In the genomic region with DNA sequence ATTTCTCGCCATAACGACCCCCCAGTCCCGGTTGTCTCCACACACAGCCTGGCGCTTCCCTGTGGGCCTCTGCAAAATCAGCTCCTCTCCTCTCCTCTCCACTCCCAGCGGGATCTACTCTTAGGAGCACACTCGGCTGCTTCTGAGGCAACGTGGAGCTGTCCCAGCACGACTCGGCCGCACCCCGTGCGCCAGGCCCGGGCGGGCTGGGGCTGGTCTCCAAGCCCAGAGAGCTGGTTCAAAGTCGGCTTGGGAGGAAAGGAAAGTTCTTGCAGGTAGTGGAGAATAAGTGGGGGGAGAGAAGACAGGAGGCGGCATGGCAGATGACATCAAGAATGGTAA, we compare ENCODE assay signal across 8 mouse cellular contexts. TPM values are rescaled to one million over a fixed set of nuclear protein-coding genes. Genes with fewer than 3 reads are reported as not detected.
DNase-seq lines count a peak whose midpoint lies in the region; ATAC-seq and TF ChIP-seq lines count a peak whose summit lies in the region.

No protein-coding gene starts in this region.

- DNase-seq in kidney, postnatal 0 days (ENCODE audit: low spot score) = no peak
- DNase-seq in kidney, adult 18-20 months = no peak
- peak; percentile 24 for DNase-seq in embryonic facial prominence, embryonic 11.5 days (ENCODE audit: low spot score)
- no peak for DNase-seq in frontal cortex, postnatal 25 days (ENCODE audit: low spot score in 2 of 2)
- DNase-seq in ovary, postnatal 10 days (ENCODE audit: low spot score) = no peak
- no peak for DNase-seq in heart, adult 11 months

- peak overlapping the region; percentile 41 for H3K4me3 ChIP-seq in kidney, postnatal 0 days (replicated peaks; ENCODE audit: low read depth, low read length)
- peak overlapping the region; percentile 31; the same call in 1 of the 2 replicates for H3K4me3 ChIP-seq in embryonic facial prominence, embryonic 11.5 days (ENCODE audit: low read depth, low read length)
- H3K4me3 ChIP-seq in hindbrain, embryonic 15.5 days = peak overlapping the region; percentile 57
- peak overlapping the region; percentile 65 for H3K4me3 ChIP-seq in midbrain, embryonic 15.5 days

- no peak for TF ChIP-seq CTCF in kidney, postnatal 0 days (IDR thresholded peaks at IDR 0.05; ENCODE audit: low read depth)

- H3K4me1 ChIP-seq in kidney, postnatal 0 days (replicated peaks; ENCODE audit: insufficient read depth, low read length) = no peaks in the 10 kb centered on the region; the same call in 1 of the 2 replicates
- no peaks in the 10 kb centered on the region for H3K4me1 ChIP-seq in embryonic facial prominence, embryonic 11.5 days (ENCODE audit: control insufficient read depth, insufficient read depth, low read length)
- peaks cover 13% of the 10 kb centered on the region for H3K4me1 ChIP-seq in hindbrain, embryonic 15.5 days (replicated peaks)
- H3K4me1 ChIP-seq in midbrain, embryonic 15.5 days = peaks cover 15% of the 10 kb centered on the region

- H3K9ac ChIP-seq in kidney, postnatal 0 days (ENCODE audit: low read depth, low read length) = 0 out of 2 replicates have a peak overlapping the region, but pooled peaks have one; percentile 37
- H3K9ac ChIP-seq in embryonic facial prominence, embryonic 11.5 days (replicated peaks; ENCODE audit: low read length) = no peak overlapping the region
- peak overlapping the region; percentile 60 for H3K9ac ChIP-seq in hindbrain, embryonic 15.5 days
- H3K9ac ChIP-seq in midbrain, embryonic 15.5 days = peak overlapping the region; percentile 72

- WGBS in kidney, postnatal 0 days = 14% methylated on average over 16 of the region's 16 CpGs
- WGBS in embryonic facial prominence, embryonic 11.5 days = 8% methylated on average over 16 of the region's 16 CpGs
- WGBS in hindbrain, embryonic 15.5 days = 7% methylated on average over 16 of the region's 16 CpGs
- WGBS in midbrain, embryonic 15.5 days = 9% methylated on average over 16 of the region's 16 CpGs

- H3K36me3 ChIP-seq in kidney, postnatal 0 days (ENCODE audit: insufficient read depth, low read length) = peaks cover 27% of the 10 kb centered on the region
- peaks cover 10% of the 10 kb centered on the region for H3K36me3 ChIP-seq in embryonic facial prominence, embryonic 11.5 days (replicated peaks; ENCODE audit: control insufficient read depth, insufficient read depth, low read depth, low read length)
- peaks cover 33% of the 10 kb centered on the region for H3K36me3 ChIP-seq in hindbrain, embryonic 15.5 days
- peaks cover 31% of the 10 kb centered on the region for H3K36me3 ChIP-seq in midbrain, embryonic 15.5 days (replicated peaks)

- no peaks in the 10 kb centered on the region for H3K27me3 ChIP-seq in kidney, postnatal 0 days (ENCODE audit: insufficient read depth, low read length)
- no peaks in the 10 kb centered on the region; the same call in 1 of the 2 replicates for H3K27me3 ChIP-seq in embryonic facial prominence, embryonic 11.5 days (ENCODE audit: control insufficient read depth, insufficient read depth, low read length)
- H3K27me3 ChIP-seq in hindbrain, embryonic 15.5 days = no peaks in the 10 kb centered on the region
- H3K27me3 ChIP-seq in midbrain, embryonic 15.5 days (replicated peaks) = peaks cover 9% of the 10 kb centered on the region

- H3K27ac ChIP-seq in kidney, postnatal 0 days = no peak overlapping the region
- no peak overlapping the region for H3K27ac ChIP-seq in embryonic facial prominence, embryonic 11.5 days (replicated peaks; ENCODE audit: low read depth, low read length)
- no peak overlapping the region for H3K27ac ChIP-seq in hindbrain, embryonic 15.5 days (replicated peaks)
- H3K27ac ChIP-seq in midbrain, embryonic 15.5 days = 0 out of 2 replicates have a peak overlapping the region, but pooled peaks have one; percentile 50

- no peaks in the 10 kb centered on the region for H3K9me3 ChIP-seq in kidney, postnatal 0 days (replicated peaks; ENCODE audit: low read length)
- no peaks in the 10 kb centered on the region for H3K9me3 ChIP-seq in embryonic facial prominence, embryonic 11.5 days (replicated peaks; ENCODE audit: control insufficient read depth, low read length)
- H3K9me3 ChIP-seq in hindbrain, embryonic 15.5 days = no peaks in the 10 kb centered on the region
- no peaks in the 10 kb centered on the region for H3K9me3 ChIP-seq in midbrain, embryonic 15.5 days

- ATAC-seq in kidney, postnatal 0 days (replicated peaks; ENCODE audit: low FRiP score, low read depth) = no peak
- no peak for ATAC-seq in embryonic facial prominence, embryonic 11.5 days (replicated peaks; ENCODE audit: insufficient number of reproducible peaks, low FRiP score, low TSS enrichment, low read depth)
- peak; percentile 36 for ATAC-seq in hindbrain, embryonic 15.5 days (ENCODE audit: low FRiP score, low read depth)
- ATAC-seq in midbrain, embryonic 15.5 days (replicated peaks) = peak; percentile 51

- H3K4me2 ChIP-seq in kidney, postnatal 0 days (ENCODE audit: low read length) = peak overlapping the region; percentile 91
- H3K4me2 ChIP-seq in embryonic facial prominence, embryonic 11.5 days (ENCODE audit: low read depth, low read length) = peak overlapping the region; percentile 69
- peak overlapping the region; percentile 80 for H3K4me2 ChIP-seq in hindbrain, embryonic 15.5 days
- H3K4me2 ChIP-seq in midbrain, embryonic 15.5 days = peak overlapping the region; percentile 96

RNA-seq across cellular contexts. Expression of a gene that starts 0.6 kb away (rescaled TPM):
- polyA plus RNA-seq in kidney, postnatal 0 days (2015; fragmentation: Nextera tagmentation; extraction: Ambion mirVana) = 1.2 and 1.4 TPM in 2 replicates
- polyA plus RNA-seq in embryonic facial prominence, embryonic 11.5 days (2014; fragmentation: Nextera tagmentation; extraction: Ambion mirVana) = 0.31 and 1.0 TPM in 2 replicates
- polyA plus RNA-seq in hindbrain, embryonic 15.5 days (2015; fragmentation: Nextera tagmentation; extraction: Ambion mirVana) = 3.9 and 5.2 TPM in 2 replicates
- polyA plus RNA-seq in midbrain, embryonic 15.5 days (2015; fragmentation: Nextera tagmentation; extraction: Ambion mirVana) = 4.4 and 4.6 TPM in 2 replicates

RNA-seq across cellular contexts. Expression of a gene that starts 24.3 kb away (rescaled TPM):
- 647 and 692 TPM in 2 replicates for polyA plus RNA-seq in kidney, postnatal 0 days (2015; fragmentation: Nextera tagmentation; extraction: Ambion mirVana)
- polyA plus RNA-seq in embryonic facial prominence, embryonic 11.5 days (2014; fragmentation: Nextera tagmentation; extraction: Ambion mirVana) = 1,805 and 1,941 TPM in 2 replicates
- polyA plus RNA-seq in hindbrain, embryonic 15.5 days (2015; fragmentation: Nextera tagmentation; extraction: Ambion mirVana) = 1,018 and 1,098 TPM in 2 replicates
- 1,075 and 1,145 TPM in 2 replicates for polyA plus RNA-seq in midbrain, embryonic 15.5 days (2015; fragmentation: Nextera tagmentation; extraction: Ambion mirVana)

Comparison
In these comparisons a context has a peak if more than half of its experiments do, and no peak if none do; other contexts are left out.
1. ATAC-seq: peak in hindbrain, embryonic 15.5 days (single experiment) and midbrain, embryonic 15.5 days (single experiment); none in kidney, postnatal 0 days (single experiment) and embryonic facial prominence, embryonic 11.5 days (single experiment).
2. Peak in every context shown above with its lines, with median percentiles within 50 percentile points of each other: H3K4me2 ChIP-seq and H3K4me3 ChIP-seq.